Mouse (Mus musculus) neural tube, embryonic 15.5 days (tissue): Measurements from ENCODE around the gene Glra1. TPM values are rescaled to one million over a fixed set of nuclear protein-coding genes. Genes with fewer than 3 reads are reported as not detected.

ENCODE experiments used
- ATAC-seq: fragments of 200-750 bp; cut with Nextera tagmentation; 2 replicates; pipeline ENCODE4 v1.8.0; 2017; ENCODE audit warnings: mild to moderate bottlenecking, moderate TSS enrichment, moderate library complexity; ENCODE audit not compliant: low FRiP score
- H3K27ac ChIP-seq: fragments of 300-500 bp; sonication (generic); replicated peaks from 2 replicates; pipeline ENCODE4 v1.5.1; 2015; ENCODE audit warnings: mild to moderate bottlenecking, inconsistent platforms
- H3K27me3 ChIP-seq: fragments of 300-500 bp; sonication (generic); replicated peaks from 2 replicates; pipeline ENCODE4 v1.6.1; 2015; ENCODE audit warnings: inconsistent platforms
- H3K36me3 ChIP-seq: fragments of 300-500 bp; sonication (generic); 2 replicates; pipeline ENCODE4 v1.6.1; 2015; ENCODE audit warnings: inconsistent platforms
- H3K4me1 ChIP-seq: fragments of 300-500 bp; sonication (generic); 2 replicates; pipeline ENCODE4 v1.6.1; 2015; ENCODE audit warnings: inconsistent platforms
- H3K4me2 ChIP-seq: fragments of 300-500 bp; sonication (generic); 2 replicates; pipeline ENCODE4 v1.6.1; 2015; ENCODE audit warnings: inconsistent platforms, mild to moderate bottlenecking, moderate library complexity
- H3K4me3 ChIP-seq: fragments of 300-500 bp; sonication (generic); replicated peaks from 2 replicates; pipeline ENCODE4 v1.5.1; 2015; ENCODE audit warnings: mild to moderate bottlenecking, inconsistent platforms
- H3K9ac ChIP-seq: fragments of 300-500 bp; sonication (generic); replicated peaks from 2 replicates; pipeline ENCODE4 v1.6.1; 2015; ENCODE audit warnings: mild to moderate bottlenecking, inconsistent platforms
- H3K9me3 ChIP-seq: fragments of 300-500 bp; sonication (generic); replicated peaks from 2 replicates; pipeline ENCODE4 v1.6.1; 2016; ENCODE audit warnings: inconsistent platforms
- WGBS: fragments of 180-500 bp; shearing (Covaris S2); methylation state at CpG from one replicate; pipeline ENCODE4 v1.1.7; 2015; ENCODE audit warnings: mixed read lengths; 5-methylcytosine and 5-hydroxymethylcytosine counted together
- polyA plus RNA-seq: library from polyadenylated mRNA; unstranded; fragments of >200 nt; fragmentation: Nextera tagmentation; extraction: Ambion mirVana; gene quantifications from 2 replicates; pipeline ENCODE4 v1.2.1, GENCODE M21; 2015

Gene Glra1
- polyA plus RNA-seq, 1 experiment from 2014 or later = 3.5 TPM

GRCm38 (mm10) chr11:55511374-55511773 is 96.6 kb downstream of the Glra1 start:
- no peaks in the 10 kb centered on the region for H3K27me3 ChIP-seq
- H3K27ac ChIP-seq = no peak overlapping the region
- no peaks in the 10 kb centered on the region for H3K4me1 ChIP-seq
- WGBS = 54% methylated on average over 5 of the region's 5 CpGs
- no peak overlapping the region for H3K4me2 ChIP-seq
- H3K9me3 ChIP-seq = no peaks in the 10 kb centered on the region
- ATAC-seq = no peak
- H3K9ac ChIP-seq = no peak overlapping the region
- 0 out of 2 replicates have a peak, but pooled peaks cover 7% of the 10 kb centered on the region for H3K36me3 ChIP-seq
- no peak overlapping the region for H3K4me3 ChIP-seq

- Histone ChIP-seq H3K4me3 (no peak overlapping the region), H3K4me2 (no peak overlapping the region), H3K4me1 (no peaks in the 10 kb centered on the region), H3K9ac (no peak overlapping the region), H3K9me3 (no peaks in the 10 kb centered on the region), H3K27me3 (no peaks in the 10 kb centered on the region), H3K36me3 (peaks cover 23% of the 10 kb centered on the region), H3K27ac (no peak overlapping the region)
- 80% methylated on average over 3 of the region's 3 CpGs for WGBS
- ATAC-seq = no peak
Measured at GRCm38 (mm10) chr11:55505485-55505884, 102.5 kb downstream of the Glra1 start.

GRCm38 (mm10) chr11:55502886-55503285 is 105.1 kb downstream of the Glra1 start:
- H3K36me3 ChIP-seq = peaks cover 36% of the 10 kb centered on the region
- no peak overlapping the region for H3K4me2 ChIP-seq
- no peak overlapping the region for H3K9ac ChIP-seq
- no peaks in the 10 kb centered on the region for H3K9me3 ChIP-seq
- WGBS = 60% methylated on average over 5 of the region's 5 CpGs
- H3K27me3 ChIP-seq = no peaks in the 10 kb centered on the region
- ATAC-seq = no peak
- no peak overlapping the region for H3K4me3 ChIP-seq
- no peak overlapping the region for H3K27ac ChIP-seq
- no peaks in the 10 kb centered on the region for H3K4me1 ChIP-seq

DNA sequence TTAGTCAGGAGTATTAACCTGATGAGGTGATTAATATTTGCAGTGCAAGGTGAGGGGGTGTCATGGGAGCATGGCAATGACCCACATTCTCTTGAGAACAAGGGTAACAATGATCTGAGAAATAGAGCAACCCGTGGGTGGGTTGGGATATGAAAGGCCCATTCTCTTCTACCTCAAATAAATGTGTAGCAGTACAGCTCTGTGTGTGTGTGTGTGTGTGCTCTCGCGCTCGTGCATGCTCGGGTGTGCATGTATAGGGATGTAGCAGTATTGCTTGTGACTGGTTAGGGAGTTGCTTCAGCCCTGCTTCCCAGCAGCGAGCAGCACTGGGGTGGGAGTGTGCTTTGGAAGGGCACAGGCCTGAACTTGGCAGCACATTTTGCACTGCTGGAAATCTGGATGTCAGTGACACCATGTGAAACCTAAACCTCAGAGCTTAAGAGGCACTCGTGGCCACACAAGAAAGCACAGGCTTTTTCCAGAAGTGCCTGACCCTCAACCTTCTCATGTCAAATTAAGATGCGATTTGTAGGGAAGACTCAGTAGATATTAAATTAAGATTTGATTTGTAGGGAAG is 106.0 kb downstream of the Glra1 start:
- peaks cover 44% of the 10 kb centered on the region for H3K36me3 ChIP-seq
- no peak for ATAC-seq

GRCm38 (mm10) chr11:55497885-55498284 is 110.1 kb downstream of the Glra1 start:
- Histone ChIP-seq H3K9me3 (no peaks in the 10 kb centered on the region), H3K27ac (no peak overlapping the region), H3K9ac (no peak overlapping the region), H3K4me3 (no peak overlapping the region), H3K4me2 (no peak overlapping the region), H3K4me1 (no peaks in the 10 kb centered on the region), H3K27me3 (no peaks in the 10 kb centered on the region), H3K36me3 (peaks cover 81% of the 10 kb centered on the region)
- 71% methylated on average over 5 of the region's 5 CpGs for WGBS
- ATAC-seq = peak; percentile 55; the same call in 1 of the 2 replicates

More for the DNA sequence above, 106.0 kb downstream of the Glra1 start:
- whole genome bisulfite sequencing = 76% methylated on average over 8 of the region's 8 CpGs
- Histone ChIP-seq H3K4me2 (no peak overlapping the region), H3K4me1 (no peaks in the 10 kb centered on the region), H3K4me3 (no peak overlapping the region), H3K9ac (no peak overlapping the region), H3K9me3 (no peaks in the 10 kb centered on the region), H3K27me3 (no peaks in the 10 kb centered on the region), H3K27ac (no peak overlapping the region; the same call in 1 of the 2 replicates)

GRCm38 (mm10) chr11:55496158-55496557 is 111.8 kb downstream of the Glra1 start:
- no peaks in the 10 kb centered on the region for H3K4me1 ChIP-seq
- no peaks in the 10 kb centered on the region for H3K27me3 ChIP-seq
- WGBS = 94% methylated on average over 6 of the region's 6 CpGs
- H3K36me3 ChIP-seq = peaks cover 82% of the 10 kb centered on the region
- no peaks in the 10 kb centered on the region for H3K9me3 ChIP-seq
- no peak overlapping the region for H3K4me3 ChIP-seq
- ATAC-seq = no peak
- no peak overlapping the region for H3K9ac ChIP-seq
- H3K27ac ChIP-seq = no peak overlapping the region
- no peak overlapping the region for H3K4me2 ChIP-seq

GRCm38 (mm10) chr11:55485443-55485842 is 122.6 kb downstream of the Glra1 start:
- no peaks in the 10 kb centered on the region for H3K27me3 ChIP-seq
- 98% methylated on average over 7 of the region's 7 CpGs for WGBS
- H3K4me1 ChIP-seq = no peaks in the 10 kb centered on the region
- H3K27ac ChIP-seq = no peak overlapping the region
- H3K9me3 ChIP-seq = no peaks in the 10 kb centered on the region
- no peak overlapping the region for H3K4me2 ChIP-seq
- H3K9ac ChIP-seq = no peak overlapping the region
- no peak for ATAC-seq
- peaks cover 56% of the 10 kb centered on the region for H3K36me3 ChIP-seq
- no peak overlapping the region for H3K4me3 ChIP-seq

- Histone ChIP-seq H3K4me1 (peaks cover 38% of the 10 kb centered on the region), H3K9me3 (no peaks in the 10 kb centered on the region), H3K36me3 (peaks cover 6% of the 10 kb centered on the region; the same call in 1 of the 2 replicates), H3K27ac (no peak overlapping the region), H3K4me2 (no peak overlapping the region), H3K27me3 (no peaks in the 10 kb centered on the region), H3K4me3 (no peak overlapping the region), H3K9ac (no peak overlapping the region)
- WGBS = 90% methylated on average over 3 of the region's 3 CpGs
- ATAC-seq = no peak
Measured at GRCm38 (mm10) chr11:55473219-55473618, 134.8 kb downstream of the Glra1 start.

DNA sequence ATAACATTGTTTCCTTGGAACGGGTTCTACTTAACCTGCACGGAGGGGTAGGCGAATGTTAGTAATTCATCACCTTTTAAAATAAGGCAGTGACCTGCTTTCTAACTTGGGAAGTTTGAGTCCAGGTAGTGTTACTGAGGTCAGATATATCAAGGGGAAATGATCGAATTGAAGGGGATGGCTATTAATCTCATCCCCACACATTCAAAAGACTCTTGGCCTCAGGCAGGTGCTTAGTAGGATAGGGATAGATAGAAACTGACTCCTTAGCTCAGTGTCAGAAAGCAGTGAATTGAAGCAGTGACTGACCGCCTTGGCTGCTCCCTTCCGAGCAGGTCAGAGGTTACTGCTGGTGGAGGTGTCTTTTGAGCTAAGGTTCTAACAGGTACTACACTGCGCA is 136.5 kb downstream of the Glra1 start:
- Histone ChIP-seq H3K36me3 (peaks cover 6% of the 10 kb centered on the region; the same call in 1 of the 2 replicates), H3K27me3 (no peaks in the 10 kb centered on the region), H3K4me3 (peak overlapping the region; percentile 96), H3K9me3 (no peaks in the 10 kb centered on the region), H3K4me2 (peak overlapping the region; percentile 83), H3K9ac (no peak overlapping the region), H3K27ac (no peak overlapping the region), H3K4me1 (peaks cover 43% of the 10 kb centered on the region)
- no peak for ATAC-seq
- WGBS = 94% methylated on average over 7 of the region's 7 CpGs

DNA sequence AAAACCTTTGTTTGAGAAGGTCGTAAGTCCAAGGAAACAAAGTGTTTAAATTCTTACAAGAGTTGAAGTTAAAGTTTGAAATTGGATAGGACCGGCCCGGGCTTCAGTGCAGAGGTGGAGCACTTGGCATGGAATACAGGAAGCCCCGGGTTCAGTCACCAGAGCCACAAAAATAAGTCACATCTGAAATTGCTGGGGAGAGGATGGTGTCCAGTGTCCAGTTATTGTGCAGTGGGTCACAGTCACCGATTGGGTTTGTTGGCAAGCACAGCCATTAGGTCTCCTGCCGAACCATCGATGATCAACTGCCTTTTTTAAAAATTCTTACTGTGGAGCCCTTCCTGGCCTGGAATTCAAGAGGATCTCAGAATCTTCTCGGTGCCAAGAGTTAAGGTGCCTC is 137.2 kb downstream of the Glra1 start:
- H3K9ac ChIP-seq = peak overlapping the region; percentile 97

GRCm38 (mm10) chr11:55469923-55470691 is 137.9 kb downstream of the Glra1 start:
- WGBS = 1% methylated on average over 46 of the region's 46 CpGs
- Histone ChIP-seq H3K4me1 (peaks cover 39% of the 10 kb centered on the region), H3K9me3 (no peaks in the 10 kb centered on the region), H3K36me3 (peaks cover 6% of the 10 kb centered on the region; the same call in 1 of the 2 replicates), H3K27ac (peak overlapping the region; percentile 93), H3K4me2 (peak overlapping the region; percentile 83), H3K9ac (peak overlapping the region; percentile 97), H3K4me3 (peak overlapping the region; percentile 96), H3K27me3 (no peaks in the 10 kb centered on the region)
- peak; percentile 55 for ATAC-seq

More for the DNA sequence above, 137.2 kb downstream of the Glra1 start:
- peaks cover 6% of the 10 kb centered on the region; the same call in 1 of the 2 replicates for H3K36me3 ChIP-seq
- H3K27me3 ChIP-seq = no peaks in the 10 kb centered on the region
- peaks cover 40% of the 10 kb centered on the region for H3K4me1 ChIP-seq
- H3K4me2 ChIP-seq = peak overlapping the region; percentile 83
- H3K9me3 ChIP-seq = no peaks in the 10 kb centered on the region
- ATAC-seq = no peak
- H3K4me3 ChIP-seq = peak overlapping the region; percentile 96
- WGBS = 57% methylated on average over 8 of the region's 8 CpGs
- no peak overlapping the region for H3K27ac ChIP-seq
